Mouse (Mus musculus) cerebellum, postnatal 36 days (tissue): ENCODE results near the gene Tgm3.

ENCODE experiments used
- DNase-seq, 2 experiments: peaks; one replicate each; pipeline ENCODE4 v3.0.0; 2021 to 2022; ENCODE audit warnings: mixed read lengths in 2 of 2

Tgm3 gene

GRCm38 (mm10) chr2:130070396-130070795 is 58.2 kb downstream of the Tgm3 start:
- no peak for DNase-seq
